Mouse (Mus musculus) bone marrow macrophage, adult 2 months (primary cell): ENCODE measurements around the gene Ern1.

Source experiments
- CTCF ChIP-seq: IDR thresholded peaks from 2 replicates; pipeline ENCODE4 v1.5.1; 2012; ENCODE audit warnings: low read depth, mild to moderate bottlenecking, low read length, moderate library complexity
- POLR2A ChIP-seq: IDR thresholded peaks from 2 replicates; pipeline ENCODE4 v1.6.1; 2012; ENCODE audit warnings: mild to moderate bottlenecking, low read depth, low read length, borderline replicate concordance

DNA sequence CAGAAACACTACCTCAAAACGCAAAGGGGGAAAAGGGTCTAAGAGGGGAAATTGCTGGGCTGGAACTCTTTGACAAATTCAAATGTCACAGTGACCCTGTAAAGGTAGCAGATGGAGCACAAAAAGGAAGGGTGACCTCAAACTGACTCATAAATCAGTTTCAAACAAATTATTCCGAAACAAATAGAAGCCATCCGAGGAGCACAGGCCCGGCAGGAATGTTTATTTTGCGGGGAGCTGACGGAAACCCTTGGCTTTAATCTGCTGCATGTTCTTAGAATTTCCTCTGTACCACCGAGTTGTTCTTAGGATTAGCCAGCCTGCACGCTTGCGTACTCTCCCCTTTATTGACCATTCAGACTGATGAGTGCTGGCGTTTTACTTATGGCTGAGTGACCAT is 2.4 kb upstream of the Ern1 start:
- no peak for TF ChIP-seq POLR2A
- TF ChIP-seq CTCF, result no peak
